Mouse (Mus musculus): ENCODE data around the gene Srbd1.

Srbd1 gene

GRCm38 (mm10) chr17:86032113-86032714, 112.8 kb downstream of the Srbd1 start:
- peak in 1 of 2 experiments; percentile 23 for DNase-seq

GRCm38 (mm10) chr17:86030016-86030415, 115.0 kb downstream of the Srbd1 start:
- no peak for DNase-seq

GRCm38 (mm10) chr17:86029175-86029574, 115.8 kb downstream of the Srbd1 start:
- DNase-seq = no peak

GRCm38 (mm10) chr17:86027577-86028199, 117.3 kb downstream of the Srbd1 start:
- no peak for DNase-seq

GRCm38 (mm10) chr17:86024589-86024988, 120.4 kb downstream of the Srbd1 start:
- no peak for DNase-seq

GRCm38 (mm10) chr17:86022366-86022765, 122.6 kb downstream of the Srbd1 start:
- no peak for DNase-seq

GRCm38 (mm10) chr17:86021815-86022214, 123.2 kb downstream of the Srbd1 start:
- DNase-seq = no peak

- DNase-seq = no peak
These were observed 123.7 kb downstream of the Srbd1 start for GRCm38 (mm10) chr17:86021231-86021630.

GRCm38 (mm10) chr17:86019793-86020192, 125.2 kb downstream of the Srbd1 start:
- no peak for DNase-seq

GRCm38 (mm10) chr17:86014246-86014645, 130.7 kb downstream of the Srbd1 start:
- no peak for DNase-seq

- DNase-seq = no peak
These were observed 132.4 kb downstream of the Srbd1 start for GRCm38 (mm10) chr17:86012576-86012975.

GRCm38 (mm10) chr17:86011849-86012248, 133.1 kb downstream of the Srbd1 start:
- no peak for DNase-seq

- no peak for DNase-seq
These were observed 136.6 kb downstream of the Srbd1 start for GRCm38 (mm10) chr17:86008401-86008800.

- no peak for DNase-seq
These were observed 142.9 kb downstream of the Srbd1 start for GRCm38 (mm10) chr17:86002113-86002512.

- no peak for DNase-seq
These were observed 143.3 kb downstream of the Srbd1 start for GRCm38 (mm10) chr17:86001667-86002066.

- peak; percentile 78 to 85 for DNase-seq
These were observed 149.2 kb downstream of the Srbd1 start for GRCm38 (mm10) chr17:85995727-85996126.

GRCm38 (mm10) chr17:85995086-85995485, 149.9 kb downstream of the Srbd1 start:
- DNase-seq = no peak

- no peak for DNase-seq
These were observed 155.8 kb downstream of the Srbd1 start for GRCm38 (mm10) chr17:85989058-85989769.

GRCm38 (mm10) chr17:85987531-85987930, 157.4 kb downstream of the Srbd1 start:
- DNase-seq = no peak

GRCm38 (mm10) chr17:85986624-85987023, 158.4 kb downstream of the Srbd1 start:
- DNase-seq = no peak

- no peak for DNase-seq
These were observed 158.8 kb downstream of the Srbd1 start for GRCm38 (mm10) chr17:85986181-85986580.

GRCm38 (mm10) chr17:85985131-85985530, 159.8 kb downstream of the Srbd1 start:
- DNase-seq = no peak

GRCm38 (mm10) chr17:85982271-85982670, 162.7 kb downstream of the Srbd1 start:
- no peak for DNase-seq

- no peak for DNase-seq
These were observed 163.1 kb downstream of the Srbd1 start for GRCm38 (mm10) chr17:85981869-85982268.
